Mouse (Mus musculus): ENCODE results near the gene Stxbp3. TPM values are rescaled to one million over a fixed set of nuclear protein-coding genes. Genes with fewer than 3 reads are reported as not detected.

Stxbp3 gene
- total and polyA plus RNA-seq, 3 experiments = 15.9 to 32.2 TPM; not detected in 1

GRCm38 (mm10) chr3:108860786-108861185 lies 20.5 kb upstream of the Stxbp3 start:
- H3K9me3 ChIP-seq (replicated peaks; ENCODE audit: insufficient read depth, low read length) = no peaks in the 10 kb centered on the region; the same call in 1 of the 2 replicates
- H3K79me2 ChIP-seq (ENCODE audit: control insufficient read depth, insufficient read depth, low read length, poor library complexity) = no peaks in the 10 kb centered on the region
- H3K4me3 ChIP-seq (ENCODE audit: control insufficient read depth in 1 of 2, insufficient read depth in 1 of 2, low read depth in 2 of 2, low read length in 2 of 2) = no peak overlapping the region
- H3K9ac ChIP-seq (ENCODE audit: control insufficient read depth, low read depth, low read length, poor library complexity, severe bottlenecking) = no peak overlapping the region
- peaks cover 0 to 5% of the 10 kb centered on the region in 2 experiments; a peak in 2 of 4 replicates for H3K36me3 ChIP-seq (ENCODE audit: control insufficient read depth in 1 of 2, insufficient read depth in 2 of 2, low read length in 2 of 2)
- no peak overlapping the region for H3K27ac ChIP-seq (ENCODE audit: control insufficient read depth, low read depth, low read length)
- DNase-seq (ENCODE audit: low read depth, low spot score) = peak; percentile 25
- peaks cover 0 to 5% of the 10 kb centered on the region in 2 experiments; a peak in 1 of 4 replicates for H3K4me1 ChIP-seq (ENCODE audit: control insufficient read depth in 1 of 2, insufficient read depth in 2 of 2, low read length in 2 of 2)
- no peak for TF ChIP-seq UBTF (IDR thresholded peaks at IDR 0.05; ENCODE audit: borderline replicate concordance, insufficient read depth, low read depth, low read length)
- TF ChIP-seq SIN3A (IDR thresholded peaks at IDR 0.05; ENCODE audit: low read length) = no peak
- TF ChIP-seq MXI1 (IDR thresholded peaks at IDR 0.05; ENCODE audit: low read depth, low read length) = no peak
- no peak for TF ChIP-seq BHLHE40 (IDR thresholded peaks at IDR 0.05; ENCODE audit: borderline replicate concordance, low read depth, low read length)
- no peak for TF ChIP-seq ETS1 (IDR thresholded peaks at IDR 0.05; ENCODE audit: low read depth, low read length)
- TF ChIP-seq MAFK (IDR thresholded peaks at IDR 0.05; ENCODE audit: borderline replicate concordance, low read depth, low read length) = no peak
- TF ChIP-seq CTCF (IDR thresholded peaks at IDR 0.05 in 2 of 3, conservative IDR thresholded peaks at IDR 0.05 in 1 of 3; ENCODE audit: control insufficient read depth in 1 of 3, insufficient read depth in 1 of 3, low read depth in 2 of 3, low read length in 3 of 3, poor library complexity in 1 of 3, severe bottlenecking in 1 of 3) = no peak
- no peak for TF ChIP-seq ZC3H11A (IDR thresholded peaks at IDR 0.05; ENCODE audit: low read depth, low read length)
- no peak for TF ChIP-seq POLR2AphosphoS2 (IDR thresholded peaks at IDR 0.05; ENCODE audit: low read length)
- TF ChIP-seq HCFC1 (IDR thresholded peaks at IDR 0.05; ENCODE audit: low read depth, low read length) = no peak
- TF ChIP-seq CHD2 (IDR thresholded peaks at IDR 0.05; ENCODE audit: low read length) = no peak
- no peak for TF ChIP-seq CHD1 (IDR thresholded peaks at IDR 0.05; ENCODE audit: low read depth, low read length)
- no peak for TF ChIP-seq MEF2A (IDR thresholded peaks at IDR 0.05; ENCODE audit: extremely low read depth, insufficient replicate concordance, low read depth, low read length, poor library complexity, severe bottlenecking)
- TF ChIP-seq MAZ (IDR thresholded peaks at IDR 0.05; ENCODE audit: low read depth, low read length) = no peak
- TF ChIP-seq ZNF384 (IDR thresholded peaks at IDR 0.05; ENCODE audit: low read depth, low read length) = no peak
- no peak for TF ChIP-seq TAL1 (IDR thresholded peaks at IDR 0.05; ENCODE audit: low read length)
- no peak for TF ChIP-seq NELFE (IDR thresholded peaks at IDR 0.05; ENCODE audit: low read depth, low read length)
- TF ChIP-seq ZKSCAN1 (IDR thresholded peaks at IDR 0.05; ENCODE audit: low read depth, low read length) = no peak
- no peak for TF ChIP-seq ELF1 (IDR thresholded peaks at IDR 0.05; ENCODE audit: low read depth, low read length)
- no peak for TF ChIP-seq MYC (IDR thresholded peaks at IDR 0.05; ENCODE audit: low read depth, low read length)
- H3K27me3 ChIP-seq (ENCODE audit: control insufficient read depth in 1 of 2, insufficient read depth in 2 of 2, low read length in 2 of 2) = no peaks in the 10 kb centered on the region; a peak in 1 of 4 replicates

GRCm38 (mm10) chr3:108858231-108858770 lies 18.0 kb upstream of the Stxbp3 start:
- peaks cover 0 to 8% of the 10 kb centered on the region in 2 experiments; a peak in 1 of 4 replicates for H3K4me1 ChIP-seq (ENCODE audit: control insufficient read depth in 1 of 2, insufficient read depth in 2 of 2, low read length in 2 of 2)
- H3K9ac ChIP-seq (ENCODE audit: control insufficient read depth, low read depth, low read length, poor library complexity, severe bottlenecking) = no peak overlapping the region
- H3K27ac ChIP-seq (ENCODE audit: control insufficient read depth, low read depth, low read length) = no peak overlapping the region
- TF ChIP-seq NRF1 (IDR thresholded peaks at IDR 0.05; ENCODE audit: insufficient read depth, low read depth, low read length, poor library complexity, severe bottlenecking) (no peak), ZMIZ1 (IDR thresholded peaks at IDR 0.05; ENCODE audit: low read depth, low read length) (no peak), MAFK (IDR thresholded peaks at IDR 0.05; ENCODE audit: borderline replicate concordance, low read depth, low read length) (no peak)
- H3K36me3 ChIP-seq (ENCODE audit: control insufficient read depth in 1 of 2, insufficient read depth in 2 of 2, low read length in 2 of 2) = peaks cover 0 to 5% of the 10 kb centered on the region in 2 experiments; a peak in 2 of 4 replicates
- H3K27me3 ChIP-seq (ENCODE audit: control insufficient read depth in 1 of 2, insufficient read depth in 2 of 2, low read length in 2 of 2) = no peaks in the 10 kb centered on the region; a peak in 1 of 4 replicates
- H3K79me2 ChIP-seq (ENCODE audit: control insufficient read depth, insufficient read depth, low read length, poor library complexity) = no peaks in the 10 kb centered on the region
- no peak for DNase-seq (ENCODE audit: low read depth, low spot score)
- no peaks in the 10 kb centered on the region for H3K9me3 ChIP-seq (replicated peaks; ENCODE audit: insufficient read depth, low read length)
- no peak overlapping the region for H3K4me3 ChIP-seq (ENCODE audit: control insufficient read depth in 1 of 2, insufficient read depth in 1 of 2, low read depth in 2 of 2, low read length in 2 of 2)
